Mouse (Mus musculus) embryonic fibroblast, embryonic 13.5 days (primary cell): ENCODE data around the gene Bbx. TPM values are rescaled to one million over a fixed set of nuclear protein-coding genes. Genes with fewer than 3 reads are reported as not detected.

Experiments
- H3K27ac ChIP-seq: 2 replicates; pipeline ENCODE4 v1.5.1; 2012; ENCODE audit warnings: low read length, control low read depth, inconsistent platforms; ENCODE audit not compliant: insufficient read depth
- H3K4me1 ChIP-seq: 2 replicates; pipeline ENCODE4 v1.6.1; 2011; ENCODE audit warnings: low read length; ENCODE audit not compliant: control insufficient read depth, insufficient read depth
- H3K4me3 ChIP-seq: 2 replicates; pipeline ENCODE4 v1.5.1; 2011; ENCODE audit warnings: mild to moderate bottlenecking, control low read depth, low read length; ENCODE audit not compliant: insufficient read depth
- CTCF ChIP-seq: IDR thresholded peaks from 2 replicates; pipeline ENCODE4 v1.5.1; 2011; ENCODE audit warnings: mild to moderate bottlenecking, control low read depth, low read length, moderate library complexity, borderline replicate concordance; ENCODE audit not compliant: insufficient read depth
- POLR2A ChIP-seq: IDR thresholded peaks from 2 replicates; pipeline ENCODE4 v1.6.1; 2011; ENCODE audit warnings: low read depth, mild to moderate bottlenecking, control low read depth, low read length, moderate library complexity
- polyA plus RNA-seq: library from polyadenylated mRNA; stranded (reverse); fragments of >200 nt; gene quantifications from 2 replicates; pipeline ENCODE4 v1.2.4, GENCODE M21; 2011; ENCODE audit warnings: low read depth; ENCODE audit not compliant: missing spikeins, insufficient read length

Gene Bbx
- polyA plus RNA-seq, 1 experiment = 47.4 TPM

GRCm38 (mm10) chr16:50147900-50148299 lies 284.3 kb downstream of the Bbx start:
- no peak overlapping the region for H3K4me3 ChIP-seq
- no peak overlapping the region for H3K27ac ChIP-seq
- no peaks in the 10 kb centered on the region for H3K4me1 ChIP-seq
- TF ChIP-seq CTCF = no peak
- no peak for TF ChIP-seq POLR2A

Other genes with a start within 250 kb of the Bbx start
- not detected in 2 replicates for gene Ccdc54, start 158.8 kb upstream of the Bbx start, polyA plus RNA-seq